Mouse (Mus musculus) 3134 (cell line): ENCODE data around the gene Btbd19.

Experiments used
- DNase-seq: peaks from one replicate; pipeline ENCODE4 v3.0.0-alpha.2; 2011; ENCODE audit warnings: low spot score; ENCODE audit not compliant: insufficient read length; ENCODE audit errors: extremely low read depth

Btbd19 gene

DNA sequence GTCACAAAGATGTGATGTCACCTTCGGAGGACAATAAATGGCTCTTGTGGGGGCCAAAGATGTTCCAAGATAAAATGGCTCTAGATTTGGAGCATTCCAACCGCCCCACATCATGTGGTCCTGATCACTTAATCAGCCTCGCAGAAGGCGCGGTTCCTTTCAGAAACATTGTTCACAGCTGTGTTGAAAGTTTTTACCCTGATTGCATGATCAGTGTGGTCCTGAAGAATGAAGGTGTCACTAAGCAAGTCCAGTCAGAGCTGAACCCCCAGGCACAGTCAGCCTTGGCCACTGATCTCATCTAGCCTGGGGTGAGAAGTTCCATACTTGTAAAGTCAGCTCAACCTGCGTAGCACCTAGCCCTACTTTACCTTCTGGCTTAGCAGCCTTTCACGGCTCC is 7.6 kb downstream of the Btbd19 start:
- no peak for DNase-seq

DNA sequence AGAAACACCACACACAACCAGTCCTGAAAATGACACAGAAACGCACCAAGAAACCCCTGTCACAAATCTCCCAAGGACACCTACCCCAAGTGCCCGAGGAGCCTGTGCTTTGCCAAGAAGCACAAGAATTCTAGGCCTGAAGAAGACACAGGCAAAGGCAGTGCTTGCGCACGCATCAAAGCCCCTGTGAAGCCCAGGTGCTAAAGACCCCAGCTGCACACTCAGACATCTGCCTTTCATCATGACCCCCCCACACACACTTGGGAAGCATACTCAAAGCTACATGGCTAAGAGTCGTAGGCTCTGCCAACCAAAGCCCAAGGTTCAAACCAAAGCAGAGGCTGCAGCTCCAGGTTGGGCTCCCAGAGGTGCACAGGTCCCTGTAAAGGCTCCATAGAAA is 9.9 kb downstream of the Btbd19 start:
- DNase-seq: no peak

DNA sequence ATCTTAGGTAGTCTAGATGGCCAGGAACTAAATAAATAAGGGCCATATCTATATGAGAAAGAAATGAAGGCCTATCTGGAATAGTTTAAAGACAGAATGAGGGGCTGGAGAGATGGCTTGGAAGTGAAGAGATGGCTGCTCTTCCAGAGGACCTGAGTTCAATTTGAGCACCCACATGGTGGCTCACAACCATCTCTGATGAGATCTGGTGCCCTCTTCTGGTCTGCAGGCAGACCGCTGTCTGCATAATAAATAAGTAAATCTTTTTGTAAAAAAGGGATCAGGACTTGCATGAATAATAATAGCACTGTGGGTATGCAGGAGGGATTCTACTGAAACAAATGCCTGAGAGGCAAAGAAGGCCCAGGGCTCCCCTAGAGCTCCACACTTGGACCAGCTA is 12.3 kb downstream of the Btbd19 start:
- no peak for DNase-seq

DNA sequence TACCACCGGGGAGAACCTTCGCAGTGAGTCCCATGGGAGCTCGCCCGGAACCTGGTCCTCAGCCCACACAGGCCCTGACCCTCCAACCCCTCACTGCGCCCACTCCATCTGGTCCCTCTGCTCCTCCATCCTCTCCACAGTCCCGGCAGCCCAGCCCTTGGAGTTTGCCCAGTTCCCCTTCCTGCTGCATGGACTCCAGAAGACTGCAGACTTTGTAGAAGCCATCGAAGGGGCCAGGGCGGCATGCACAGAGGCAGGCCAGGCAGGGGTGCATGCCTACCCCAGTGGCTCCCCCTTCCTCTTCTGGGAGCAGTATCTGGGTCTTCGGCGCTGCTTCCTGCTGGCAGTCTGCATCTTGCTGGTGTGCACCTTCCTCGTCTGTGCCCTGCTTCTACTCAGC is 14.5 kb downstream of the Btbd19 start:
- no peak for DNase-seq

DNA sequence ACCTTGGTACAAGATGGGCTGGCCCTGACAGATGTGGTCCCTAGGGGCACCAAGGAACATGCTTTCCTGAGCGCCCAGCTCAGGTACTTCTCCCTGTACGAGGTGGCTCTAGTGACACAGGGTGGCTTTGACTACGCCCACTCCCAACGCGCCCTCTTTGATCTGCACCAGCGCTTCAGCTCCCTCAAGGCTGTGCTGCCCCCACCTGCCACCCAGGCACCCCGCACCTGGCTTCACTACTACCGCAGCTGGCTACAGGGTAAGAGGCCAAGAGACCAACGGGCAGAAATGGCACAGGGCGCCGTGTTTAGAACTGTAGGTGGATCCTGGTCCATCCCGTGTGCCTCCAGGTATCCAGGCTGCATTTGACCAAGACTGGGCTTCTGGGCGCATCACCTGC is 15.3 kb downstream of the Btbd19 start:
- no peak for DNase-seq

DNA sequence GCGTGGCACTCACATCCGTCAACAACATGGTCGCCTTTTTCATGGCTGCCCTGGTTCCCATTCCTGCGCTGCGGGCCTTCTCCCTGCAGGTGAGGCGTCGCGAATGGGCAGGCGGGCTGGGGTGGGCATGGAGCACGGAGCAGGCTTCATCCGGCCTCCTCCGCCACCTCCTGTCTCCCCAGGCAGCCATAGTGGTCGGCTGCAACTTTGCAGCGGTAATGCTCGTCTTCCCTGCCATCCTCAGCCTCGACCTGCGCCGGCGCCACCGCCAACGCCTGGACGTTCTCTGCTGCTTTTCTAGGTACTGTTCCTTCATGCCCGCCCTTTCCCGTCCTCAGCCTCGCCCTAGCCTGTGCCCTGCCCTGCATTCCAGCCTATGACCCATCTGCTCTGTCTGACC is 16.2 kb downstream of the Btbd19 start:
- DNase-seq: no peak

DNA sequence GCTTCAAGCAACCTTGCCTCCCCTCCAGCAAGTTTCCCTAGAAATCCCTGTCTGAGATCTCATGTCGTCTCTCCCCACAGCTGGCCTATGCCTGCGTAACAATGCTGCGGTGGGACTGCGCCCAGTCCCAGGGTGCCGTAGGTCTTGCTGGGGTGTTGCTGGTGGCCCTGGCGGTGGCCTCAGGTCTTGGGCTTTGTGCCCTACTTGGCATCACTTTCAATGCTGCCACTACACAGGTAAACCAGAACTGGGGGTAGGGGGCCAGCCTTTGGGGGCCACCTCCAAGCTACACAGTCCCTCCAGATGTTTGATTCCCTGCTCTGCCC is 17.0 kb downstream of the Btbd19 start:
- no peak for DNase-seq

DNA sequence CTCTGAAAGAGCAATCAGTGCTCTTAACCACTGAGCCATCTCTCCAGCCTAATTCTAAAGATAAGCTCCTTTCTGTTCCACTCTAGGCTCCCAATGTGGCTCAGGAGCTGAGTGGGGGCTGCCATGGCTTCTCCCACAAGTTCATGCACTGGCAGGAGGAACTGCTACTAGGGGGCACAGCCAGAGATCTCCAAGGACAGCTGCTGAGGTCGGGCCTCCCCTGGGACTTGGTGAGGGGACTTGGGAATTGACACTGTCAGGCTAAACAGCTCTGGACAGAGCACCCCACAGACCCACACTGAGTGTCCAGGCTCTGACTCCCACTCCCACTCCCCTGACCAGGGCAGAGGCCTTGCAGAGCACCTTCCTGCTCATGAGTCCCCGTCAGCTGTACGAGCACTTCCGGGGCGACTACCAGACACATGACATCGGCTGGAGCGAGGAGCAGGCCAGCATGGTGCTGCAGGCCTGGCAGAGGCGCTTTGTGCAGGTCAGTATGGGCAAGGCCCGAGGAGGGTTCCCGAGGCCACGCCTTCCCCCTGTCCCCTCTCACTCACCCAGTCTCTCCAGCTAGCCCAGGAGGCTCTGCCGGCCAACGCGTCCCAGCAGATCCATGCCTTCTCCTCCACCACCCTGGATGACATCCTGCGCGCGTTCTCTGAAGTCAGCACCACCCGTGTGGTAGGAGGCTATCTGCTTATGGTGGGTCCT is 17.6 kb downstream of the Btbd19 start:
- no peak for DNase-seq

DNA sequence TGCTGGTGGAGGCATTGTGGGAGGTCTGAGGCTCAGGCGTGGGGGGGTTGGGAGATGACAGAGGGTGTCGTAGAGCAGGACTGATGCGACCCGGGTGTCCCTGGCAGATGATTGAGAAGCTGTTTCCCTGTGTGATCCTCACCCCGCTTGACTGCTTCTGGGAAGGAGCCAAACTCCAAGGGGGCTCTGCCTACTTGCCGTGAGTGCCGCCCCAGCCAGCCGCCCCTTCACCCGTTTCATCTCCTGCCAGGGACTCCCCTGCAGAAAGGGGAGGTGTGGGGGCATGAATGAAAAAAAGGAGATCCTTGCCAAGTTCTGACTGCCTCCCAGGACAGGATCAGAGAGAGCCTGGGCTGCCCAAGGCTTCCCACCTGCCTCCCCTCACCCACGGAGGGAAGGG is 20.4 kb downstream of the Btbd19 start:
- DNase-seq: no peak

DNA sequence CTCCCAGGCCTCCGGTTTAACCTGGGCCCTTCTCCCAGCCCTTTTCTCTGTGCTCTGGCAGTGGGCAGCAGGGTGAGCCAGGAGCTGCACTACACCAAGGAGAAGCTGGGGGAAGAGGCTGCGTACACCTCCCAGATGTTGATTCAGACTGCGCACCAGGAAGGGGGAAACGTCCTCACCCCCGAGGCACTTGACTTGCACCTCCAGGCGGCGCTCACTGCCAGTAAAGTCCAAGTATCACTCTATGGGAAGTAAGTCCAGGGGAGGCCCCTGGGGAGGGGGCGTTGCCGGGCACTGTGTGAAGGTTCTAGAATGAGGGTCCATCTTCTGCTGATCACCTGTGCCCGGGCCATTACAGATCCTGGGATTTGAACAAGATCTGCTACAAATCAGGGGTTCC is 20.9 kb downstream of the Btbd19 start:
- DNase-seq: no peak

DNA sequence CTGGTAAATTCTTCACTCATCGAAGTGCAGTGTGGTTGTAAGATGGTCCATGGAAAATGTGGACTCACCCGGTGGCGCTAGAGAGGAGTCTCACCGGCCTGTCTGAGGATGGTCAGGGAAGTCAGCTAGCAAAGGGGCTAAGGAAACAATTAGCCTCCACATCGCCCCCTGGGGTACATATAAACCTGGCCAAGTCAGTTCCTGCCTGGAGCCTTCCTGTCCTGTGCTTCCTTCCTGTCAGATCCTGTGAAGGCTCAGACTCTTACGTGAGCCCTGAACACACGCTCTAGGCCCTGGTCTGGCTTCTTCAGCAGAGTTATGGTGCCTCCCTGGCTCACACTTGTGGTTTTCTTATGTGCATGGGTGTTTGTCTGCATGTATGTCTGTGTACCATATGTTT is 24.3 kb downstream of the Btbd19 start:
- DNase-seq: no peak

DNA sequence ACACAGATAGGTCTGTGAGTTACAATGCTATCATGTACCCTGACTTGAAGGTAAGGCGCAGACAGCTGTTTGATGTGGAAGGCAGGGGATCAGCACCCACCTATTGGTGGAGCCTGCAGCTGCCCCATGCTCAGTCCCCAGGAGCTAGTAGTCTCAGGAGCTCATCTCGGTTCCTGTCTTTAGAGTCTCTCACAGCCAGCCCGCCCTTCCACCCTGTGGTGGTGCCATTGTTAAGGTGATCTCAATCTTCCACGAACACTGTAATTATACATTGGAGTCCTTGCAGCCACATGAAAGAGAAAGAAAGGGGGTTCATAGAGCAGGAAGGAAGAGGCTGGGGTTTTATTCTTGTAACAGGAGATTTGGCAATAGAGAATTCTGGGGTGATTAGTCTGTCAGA is 25.5 kb downstream of the Btbd19 start:
- no peak for DNase-seq

DNA sequence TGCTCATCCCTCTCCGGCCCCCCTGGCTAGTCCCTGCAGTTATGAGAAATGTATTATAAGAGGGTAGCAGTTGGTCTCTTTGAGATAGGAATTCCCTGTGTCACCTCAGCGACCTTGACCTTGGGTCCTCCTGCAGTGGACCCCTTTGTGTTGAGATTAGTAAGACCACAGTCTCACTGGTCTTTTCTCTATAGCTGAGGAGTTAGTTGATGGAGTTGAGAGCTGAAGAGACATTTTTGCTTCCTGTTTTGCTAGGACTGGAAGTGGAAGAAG is 26.8 kb downstream of the Btbd19 start:
- no peak for DNase-seq

DNA sequence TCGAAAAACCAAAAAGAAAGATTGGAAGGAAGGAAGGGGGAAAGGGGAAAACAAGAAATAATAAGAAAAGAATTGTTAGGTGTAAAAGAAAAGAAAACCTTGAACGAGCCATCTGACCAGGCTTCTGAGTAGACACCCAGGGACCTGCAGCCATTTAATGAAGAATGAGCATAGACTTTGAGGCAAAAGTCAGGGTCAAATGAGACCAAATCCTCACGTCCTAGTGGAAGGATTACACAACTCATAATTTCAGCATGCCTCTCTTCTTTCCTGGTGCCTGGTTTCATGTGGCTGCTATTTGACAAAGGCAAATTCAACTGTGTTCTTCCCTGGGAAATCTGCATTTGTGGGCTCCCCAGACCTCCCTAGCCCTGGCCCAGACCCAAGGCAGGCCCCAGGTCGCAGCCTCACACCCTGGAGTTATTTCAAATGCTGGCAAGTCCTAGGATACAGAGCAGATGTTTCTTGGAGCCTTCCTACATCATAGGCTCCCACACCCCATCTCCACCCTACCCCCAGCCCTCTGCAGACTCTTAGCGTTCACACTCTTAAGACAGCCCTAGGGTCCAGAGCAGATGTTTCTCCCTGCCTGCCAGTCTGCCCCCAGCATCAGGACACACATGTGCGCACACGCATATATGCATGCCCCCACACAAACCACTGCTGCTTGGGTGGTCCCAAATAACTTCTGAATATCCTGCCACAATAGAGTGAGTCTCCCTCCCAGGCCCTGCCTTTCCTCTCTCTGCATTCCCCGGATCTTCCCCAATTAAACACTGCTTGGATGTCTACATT is 27.4 kb downstream of the Btbd19 start:
- DNase-seq: no peak

DNA sequence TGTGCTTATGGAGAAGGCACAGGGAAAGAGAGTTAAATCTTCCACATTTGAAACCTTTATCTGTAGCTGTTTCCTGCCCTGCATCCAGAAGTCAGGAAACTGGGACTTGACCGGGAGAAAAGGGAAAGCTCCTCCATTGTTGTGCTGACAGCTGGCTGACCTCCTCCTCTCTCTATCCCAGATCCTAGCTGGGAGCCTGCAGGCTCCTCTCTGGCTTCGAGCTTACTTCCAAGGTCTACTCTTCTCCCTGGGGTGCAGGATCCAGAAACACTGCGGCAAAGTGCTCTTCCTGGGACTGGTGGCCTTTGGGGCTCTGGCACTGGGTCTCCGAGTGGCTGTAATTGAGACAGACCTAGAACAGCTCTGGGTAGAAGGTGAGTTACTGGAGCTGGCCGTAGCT is 28.9 kb downstream of the Btbd19 start:
- no peak for DNase-seq

DNA sequence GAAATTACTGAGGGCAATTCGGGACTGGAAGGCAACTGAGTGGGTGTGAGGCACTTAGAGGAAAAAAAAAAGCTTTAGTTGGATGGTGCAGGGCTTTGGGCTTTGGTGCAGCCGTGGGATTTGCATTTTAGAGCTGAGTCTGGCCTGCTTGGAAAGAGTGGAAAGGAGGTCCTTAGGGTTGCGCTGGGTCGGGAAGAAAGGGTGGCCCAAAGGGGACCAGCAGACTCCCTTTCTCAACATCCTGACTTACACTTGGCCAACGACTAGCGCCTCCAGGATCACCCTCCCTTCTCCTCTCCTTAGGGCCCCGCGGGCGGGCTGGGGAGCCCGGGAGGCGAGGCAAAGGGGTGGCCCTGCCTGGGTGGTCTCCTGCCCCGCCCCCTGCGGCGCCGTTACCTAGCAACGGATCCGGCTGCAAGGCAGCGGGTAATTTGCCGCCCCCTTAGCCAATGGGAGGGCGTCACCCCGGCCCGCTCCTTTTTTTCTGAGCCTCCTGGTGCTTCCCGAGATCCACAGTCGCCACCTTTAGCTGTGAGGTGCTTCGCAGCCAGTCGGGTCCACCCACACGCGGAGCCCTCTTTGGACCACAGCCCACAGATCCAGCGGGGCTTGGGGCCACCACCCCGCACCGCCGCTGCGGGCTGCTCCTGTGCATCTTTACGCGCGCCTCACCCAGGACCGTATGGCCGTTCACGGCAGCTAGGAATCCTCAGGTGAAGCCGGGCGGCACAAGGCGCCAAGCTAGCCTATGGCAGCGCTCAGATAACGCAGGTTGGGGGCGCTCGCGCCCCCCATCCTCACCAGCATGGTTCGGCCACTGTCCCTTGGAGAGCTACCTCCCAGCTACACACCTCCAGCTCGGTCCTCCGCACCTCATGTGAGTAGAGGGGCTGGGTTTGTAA is 29.7 kb downstream of the Btbd19 start, which contains the start of gene Ptch2:
Gene Ptch2, plus strand, starts transcription at position 525 of the 902 bp plus-strand sequence.
- DNase-seq: no peak

DNA sequence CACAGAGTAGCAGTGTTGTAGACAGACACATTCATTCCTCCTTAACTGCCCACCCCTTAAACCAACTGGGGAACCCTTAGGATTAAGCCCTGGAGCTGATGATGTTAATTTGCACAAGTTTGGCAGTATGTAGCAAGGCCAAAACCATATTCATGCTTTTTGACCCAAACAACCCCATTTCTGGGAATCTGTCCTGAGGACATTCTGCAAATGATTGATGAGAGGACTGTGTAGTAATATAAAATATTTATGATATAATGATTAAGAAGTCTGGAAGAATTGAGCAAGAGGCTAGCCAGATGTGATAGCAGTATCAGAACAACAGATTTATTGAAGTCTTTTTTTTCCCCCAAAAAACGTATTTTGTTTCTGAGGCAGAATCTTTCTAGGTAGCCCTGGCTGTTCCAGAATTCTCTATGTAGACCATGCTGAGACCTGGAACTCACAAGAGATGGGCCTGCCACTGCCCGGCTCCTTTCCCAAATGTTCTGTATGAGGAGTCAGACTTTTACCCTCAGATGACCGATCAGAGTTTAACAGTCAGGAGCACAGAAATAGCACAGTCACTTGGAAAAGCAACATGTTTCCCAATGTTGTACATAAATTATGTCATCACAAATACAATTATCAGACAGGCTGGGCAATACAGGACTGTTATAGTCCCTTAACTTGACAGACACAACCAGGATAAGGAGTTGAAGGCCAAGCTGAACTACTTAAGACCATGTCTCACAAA is 30.7 kb downstream of the Btbd19 start:
- DNase-seq: no peak

DNA sequence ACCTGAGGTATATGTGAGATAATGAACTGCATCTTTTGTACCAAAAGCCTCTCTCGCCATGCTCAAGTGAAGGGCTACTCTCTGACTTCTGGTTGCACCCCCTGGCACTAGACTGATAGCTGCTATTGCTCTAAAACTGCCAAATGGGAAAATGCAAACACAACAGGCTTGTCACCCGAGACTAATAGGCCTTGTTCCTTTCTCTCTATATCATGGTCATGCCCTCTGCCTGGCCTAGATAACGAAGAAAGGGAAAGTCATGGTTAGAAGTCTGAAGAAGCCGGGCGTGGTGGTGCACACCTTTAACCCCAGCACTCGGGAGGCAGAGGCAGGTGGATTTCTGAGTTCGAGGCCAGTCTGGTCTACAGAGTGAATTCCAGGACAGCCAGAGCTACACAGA is 34.9 kb downstream of the Btbd19 start:
- no peak for DNase-seq

DNA sequence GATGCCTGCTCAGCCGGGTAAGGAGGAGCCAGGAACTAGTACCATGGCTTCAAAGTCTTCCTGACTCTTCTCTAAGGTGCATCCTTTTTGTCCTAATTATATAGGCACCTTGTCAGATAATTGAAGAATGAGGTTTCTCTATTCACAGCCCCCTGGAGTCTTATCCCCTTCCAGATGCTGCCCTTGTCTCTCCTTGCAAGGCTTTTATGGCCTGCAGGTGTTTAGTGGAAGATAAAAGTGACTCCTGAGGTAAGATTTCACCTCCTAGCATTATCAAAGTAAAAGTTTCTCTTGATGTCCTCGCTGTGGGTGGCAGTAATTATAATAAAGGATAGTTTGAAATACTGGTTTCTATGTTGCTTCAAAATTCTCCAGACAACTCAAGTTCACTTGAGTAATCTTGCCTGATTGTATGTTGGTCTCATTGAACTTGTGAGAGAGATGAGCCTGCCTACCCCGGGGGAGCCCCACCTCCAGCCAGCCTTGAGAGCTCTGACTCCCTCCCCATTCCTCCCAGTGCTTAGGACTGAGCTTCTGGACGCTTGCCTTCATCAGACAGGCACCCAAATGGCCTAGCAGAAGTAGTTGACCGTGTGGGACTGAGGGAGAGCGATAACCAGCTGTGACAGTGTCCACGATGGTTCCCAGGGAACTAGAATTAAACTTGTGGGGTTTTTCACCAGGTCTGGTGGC is 37.4 kb downstream of the Btbd19 start:
- no peak for DNase-seq

DNA sequence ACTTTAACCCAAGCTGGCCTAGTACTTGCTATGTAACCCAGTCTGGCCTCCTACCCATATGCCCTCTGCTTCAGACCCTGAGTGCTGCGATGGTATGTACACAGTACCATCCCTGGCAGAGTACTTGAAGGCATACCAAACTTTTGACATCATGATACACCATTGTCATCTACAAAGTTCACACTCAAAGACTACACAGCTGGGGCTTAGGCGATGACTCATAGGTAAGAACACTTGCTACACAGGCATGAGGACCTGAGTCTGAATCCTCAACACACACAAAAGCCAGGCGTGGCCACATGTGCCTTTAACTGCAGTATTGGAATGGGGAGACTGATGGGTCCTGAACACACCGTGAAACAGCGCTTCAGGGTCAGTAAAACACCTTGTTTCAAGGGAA is 54.3 kb downstream of the Btbd19 start:
- DNase-seq: no peak
